Mouse (Mus musculus) heart, adult 2 months (tissue): Measurements from ENCODE around the gene Fbxo17. TPM values are rescaled to one million over a fixed set of nuclear protein-coding genes. Genes with fewer than 3 reads are reported as not detected.

Source experiments
- DNase-seq, 2 experiments: peaks; one replicate each; pipeline ENCODE4 v3.0.0; 2021
- H3K27ac ChIP-seq: fragments of 200-600 bp; 2 replicates; pipeline ENCODE4 v1.8.1; 2022
- H3K27me3 ChIP-seq: fragments of 200-500 bp; 2 replicates; pipeline ENCODE4 v1.6.1; 2012; ENCODE audit warnings: mild to moderate bottlenecking, low read length, inconsistent platforms, mixed read lengths; ENCODE audit not compliant: control insufficient read depth, insufficient read depth
- H3K36me3 ChIP-seq: fragments of 200-500 bp; 2 replicates; pipeline ENCODE4 v1.6.1; 2012; ENCODE audit warnings: low read length, inconsistent platforms; ENCODE audit not compliant: control insufficient read depth, insufficient read depth
- H3K4me1 ChIP-seq: fragments of 200-500 bp; 2 replicates; pipeline ENCODE4 v1.6.1; 2011; ENCODE audit warnings: low read length; ENCODE audit not compliant: control insufficient read depth, insufficient read depth
- H3K4me3 ChIP-seq: fragments of 200-600 bp; 2 replicates; pipeline ENCODE4 v1.8.1; 2022
- H3K79me2 ChIP-seq: fragments of 200-500 bp; replicated peaks from 2 replicates; pipeline ENCODE4 v1.6.1; 2012; ENCODE audit warnings: mild to moderate bottlenecking, inconsistent platforms, low read length, moderate library complexity, mixed read lengths; ENCODE audit not compliant: control insufficient read depth, insufficient read depth
- H3K9ac ChIP-seq: fragments of 200-500 bp; 2 replicates; pipeline ENCODE4 v1.6.1; 2012; ENCODE audit warnings: low read depth, mild to moderate bottlenecking, control low read depth, inconsistent platforms, low read length, mixed read lengths
- CTCF ChIP-seq: fragments of 200-600 bp; IDR thresholded peaks from 2 replicates; pipeline ENCODE4 v1.8.1; 2022; ENCODE audit warnings: antibody characterized with exemption, mild to moderate bottlenecking, moderate library complexity
- EP300 ChIP-seq: fragments of 200-500 bp; IDR thresholded peaks from 2 replicates; pipeline ENCODE4 v1.6.1; 2011; ENCODE audit warnings: low read depth, low read length, control low read depth; ENCODE audit not compliant: insufficient read depth
- POLR2A ChIP-seq: fragments of 200-500 bp; IDR thresholded peaks from 2 replicates; pipeline ENCODE4 v1.6.1; 2011; ENCODE audit warnings: mild to moderate bottlenecking, low read depth, low read length, control low read depth; ENCODE audit not compliant: insufficient read depth
- WGBS: fragments of 180-500 bp; shearing (Covaris S2); methylation state at CpG from one replicate; pipeline ENCODE4 v1.1.7; 2018; 5-methylcytosine and 5-hydroxymethylcytosine counted together
- intact Hi-C: fragments of 180-260 bp; cut with DNase I; formaldehyde crosslinking; loops from one replicate; pipeline ENCODE4 v1.15.1; 2025
- polyA plus RNA-seq: library from polyadenylated mRNA; depleted of rRNA; stranded (reverse); fragments of >200 nt; gene quantifications from 2 replicates; pipeline ENCODE4 v1.2.3, GENCODE M21; 2012
- total RNA-seq, 2 experiments: library from RNA; stranded (reverse); gene quantifications; 2 replicates each; pipeline ENCODE4 v1.2.3; 2021

Fbxo17 gene
- total and polyA plus RNA-seq, 3 experiments = 0.37 to 2.0 (median 0.57) TPM

DNA sequence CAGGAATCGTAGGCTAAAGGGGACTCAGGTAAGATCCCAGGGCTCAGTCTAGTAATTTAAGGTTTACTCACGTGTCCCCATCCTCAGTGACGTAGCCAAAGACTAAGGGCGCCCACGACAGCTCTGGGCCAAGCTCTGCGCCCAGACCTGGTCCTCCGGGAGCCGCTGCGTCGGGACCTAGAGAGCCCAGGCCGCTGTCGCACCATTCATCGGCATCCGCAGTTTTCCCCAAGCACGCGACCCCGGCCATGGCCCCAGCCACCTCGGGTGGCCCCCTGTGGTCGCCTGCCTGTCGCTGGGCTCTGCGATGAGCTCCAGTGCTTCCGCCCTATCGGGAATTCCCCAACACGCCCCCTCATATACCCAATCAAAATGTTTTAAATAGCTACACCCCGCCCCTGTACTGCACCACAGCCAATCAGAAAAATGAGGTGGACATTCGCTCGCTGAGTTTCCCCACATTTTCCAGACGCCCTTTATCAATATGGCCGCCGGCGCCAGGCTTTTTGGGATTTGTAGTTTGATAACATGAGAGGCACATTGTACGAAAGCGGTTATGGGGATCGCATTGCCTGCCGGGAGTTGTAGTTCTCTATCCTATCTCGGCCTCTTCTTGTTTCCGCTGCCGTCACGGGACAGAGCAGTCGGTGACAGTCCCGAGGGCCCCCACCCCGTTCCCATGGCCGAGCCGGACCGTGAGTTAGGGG lies 49.7 kb downstream of the Fbxo17 start, which contains the start of gene Sirt2:
Gene Sirt2 (plus strand): TSS at position 563 of the 707 bp plus-strand sequence.
- H3K27me3 ChIP-seq = no peaks in the 10 kb centered on the region
- peak; percentile 37 for TF ChIP-seq CTCF
- peak; percentile 43 for TF ChIP-seq POLR2A
- TF ChIP-seq EP300 = peak; percentile 73
- H3K79me2 ChIP-seq = peaks cover 4% of the 10 kb centered on the region
- peaks cover 5% of the 10 kb centered on the region for H3K4me1 ChIP-seq
- H3K36me3 ChIP-seq = no peaks in the 10 kb centered on the region
- peak within 1 kb of the TSS; percentile 88 for H3K27ac ChIP-seq
- under 1% methylated on average over 45 of the region's 45 CpGs for WGBS
- DNase-seq = peak; percentile 93 to 99
- peak within 1 kb of the TSS; percentile 89 for H3K4me3 ChIP-seq
- intact Hi-C loops = loop anchor here (2.0 to 5.0 kb wide), 2 partner anchors 216 to 754 kb away; partner anchors contain the start of genes Eif3k and Map4k1
- H3K9ac ChIP-seq = peak within 1 kb of the TSS; percentile 80

DNA sequence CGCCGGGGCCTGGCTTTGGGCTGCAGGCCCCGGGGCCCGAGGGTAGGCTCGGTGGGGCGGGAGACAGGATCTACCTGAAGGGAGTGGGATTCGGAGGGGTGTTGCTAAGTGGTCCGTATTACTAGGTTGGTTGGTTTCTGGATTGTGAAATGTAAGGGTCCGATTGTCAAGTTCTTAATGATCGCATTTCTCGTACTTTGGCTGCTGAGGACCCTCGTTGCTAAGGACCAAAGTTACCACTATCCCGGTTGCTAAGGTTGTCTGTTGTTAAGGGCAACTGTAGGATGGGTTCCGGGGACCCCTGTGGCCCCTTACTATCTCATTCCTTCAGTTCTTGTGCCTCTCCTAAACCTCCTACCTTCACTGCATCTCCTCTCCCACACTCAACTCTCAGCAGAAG lies 50.3 kb downstream of the Fbxo17 start:
- Histone ChIP-seq H3K27ac (peak overlapping the region; percentile 88), H3K4me1 (peaks cover 5% of the 10 kb centered on the region), H3K36me3 (no peaks in the 10 kb centered on the region), H3K27me3 (no peaks in the 10 kb centered on the region), H3K4me3 (peak overlapping the region; percentile 55), H3K9ac (peak overlapping the region; percentile 80), H3K79me2 (peaks cover 4% of the 10 kb centered on the region)
- DNase-seq = no peak
- TF ChIP-seq EP300 = no peak
- TF ChIP-seq CTCF = no peak
- TF ChIP-seq POLR2A = no peak
- WGBS = 4% methylated on average over 14 of the region's 14 CpGs
- intact Hi-C loops = loop anchor here (2.0 to 5.0 kb wide), 2 partner anchors 215 to 754 kb away; partner anchors contain the start of genes Eif3k and Map4k1

DNA sequence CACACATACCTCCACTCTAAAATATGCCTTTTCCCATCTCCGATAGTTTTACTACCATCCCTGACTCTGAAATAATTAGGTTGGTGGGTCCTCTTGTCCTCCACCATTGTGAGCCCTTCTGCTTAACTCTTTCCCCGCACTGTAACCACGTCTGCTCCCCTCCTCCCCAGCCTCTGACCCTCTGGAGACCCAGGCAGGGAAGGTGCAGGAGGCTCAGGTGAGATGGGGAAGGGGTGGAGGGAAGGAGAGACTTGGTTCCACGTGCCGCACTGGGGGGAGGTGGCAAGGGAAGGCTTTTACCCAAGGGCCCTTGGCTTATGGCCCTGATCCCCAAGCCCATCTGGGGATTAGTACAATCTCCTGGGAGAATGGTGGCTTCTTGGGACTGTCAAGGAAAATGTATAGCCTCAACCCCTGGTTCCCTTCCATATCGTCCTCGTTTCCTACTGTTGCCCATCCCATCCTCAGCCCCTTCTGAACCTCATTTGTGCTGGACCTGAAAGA lies 50.9 kb downstream of the Fbxo17 start, which contains the start of gene Nfkbib:
Gene Nfkbib (minus strand): TSS at position 51 of the 504 bp plus-strand sequence.
- no peaks in the 10 kb centered on the region for H3K27me3 ChIP-seq
- no peak for DNase-seq
- H3K4me1 ChIP-seq = peaks cover 5% of the 10 kb centered on the region
- 62% methylated on average over 7 of the region's 7 CpGs for WGBS
- H3K9ac ChIP-seq = peak within 1 kb of the TSS; percentile 80
- H3K27ac ChIP-seq = peak within 1 kb of the TSS; percentile 88
- H3K36me3 ChIP-seq = no peaks in the 10 kb centered on the region
- H3K79me2 ChIP-seq = peaks cover 4% of the 10 kb centered on the region
- intact Hi-C loops = loop anchor here (2.0 to 5.0 kb wide), 2 partner anchors 215 to 753 kb away; partner anchors contain the start of genes Eif3k and Map4k1
- TF ChIP-seq POLR2A (no peak), EP300 (no peak), CTCF (no peak)
- peak within 1 kb of the TSS; percentile 89 for H3K4me3 ChIP-seq

DNA sequence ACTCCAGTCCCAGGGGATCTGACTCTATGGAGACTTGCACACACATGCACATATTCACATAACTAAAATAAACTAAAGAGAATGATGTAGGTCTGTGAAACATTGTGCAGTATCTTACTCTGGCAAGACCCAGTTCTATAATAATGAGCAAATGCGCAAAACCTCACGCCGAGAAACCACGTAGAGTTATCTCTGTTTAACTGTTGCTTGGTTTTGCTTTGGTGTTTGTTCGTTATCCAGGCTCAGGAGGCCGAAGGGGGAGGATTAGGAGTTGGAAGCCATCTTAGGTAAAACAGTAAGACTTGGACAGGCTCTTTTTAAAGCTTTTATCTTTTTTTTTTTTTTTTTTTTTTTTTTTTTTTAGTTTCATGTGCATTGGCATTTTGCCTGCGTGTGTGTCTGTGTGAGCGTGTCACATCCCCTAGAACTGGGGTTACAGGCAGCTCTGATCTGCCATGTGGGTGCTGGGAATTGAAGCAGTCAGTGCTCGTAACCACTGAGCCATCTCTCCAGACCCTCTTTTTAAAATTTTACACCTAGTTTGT lies 52.9 kb downstream of the Fbxo17 start:
- DNase-seq = no peak
- Histone ChIP-seq H3K79me2 (peaks cover 4% of the 10 kb centered on the region), H3K4me3 (no peak overlapping the region), H3K27me3 (no peaks in the 10 kb centered on the region), H3K36me3 (no peaks in the 10 kb centered on the region), H3K27ac (no peak overlapping the region), H3K4me1 (peaks cover 5% of the 10 kb centered on the region), H3K9ac (no peak overlapping the region)
- WGBS = 91% methylated on average over 9 of the region's 9 CpGs
- TF ChIP-seq POLR2A = no peak
- no peak for TF ChIP-seq CTCF
- TF ChIP-seq EP300 = no peak
- intact Hi-C loops = loop anchor here (5.0 kb wide), 1 partner anchor 213 kb away; the partner anchor contains the start of genes Eif3k and Map4k1

DNA sequence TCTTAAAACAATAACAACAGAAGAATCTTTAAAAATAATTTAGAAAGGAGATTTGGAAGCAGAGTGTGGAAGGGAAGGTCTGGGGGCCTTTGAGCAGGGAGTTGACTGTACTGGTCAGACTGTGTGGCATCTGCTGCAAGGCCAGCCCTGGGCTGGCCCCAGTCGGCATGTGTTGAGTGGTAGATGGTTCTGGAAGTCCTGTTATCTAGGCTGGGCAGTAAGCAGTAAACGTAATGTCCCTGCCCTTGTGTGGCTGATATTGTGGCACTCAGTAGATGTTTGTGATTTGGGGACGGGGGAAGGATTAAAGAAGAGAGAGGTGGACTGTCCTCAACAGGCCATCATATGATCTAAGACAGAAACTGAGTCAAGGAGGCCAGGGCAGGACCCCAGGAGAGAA lies 53.7 kb downstream of the Fbxo17 start:
- Histone ChIP-seq H3K36me3 (no peaks in the 10 kb centered on the region), H3K79me2 (peaks cover 4% of the 10 kb centered on the region), H3K27ac (no peak overlapping the region), H3K4me1 (peaks cover 5% of the 10 kb centered on the region), H3K9ac (no peak overlapping the region), H3K4me3 (no peak overlapping the region), H3K27me3 (no peaks in the 10 kb centered on the region)
- WGBS = 80% methylated on average over 3 of the region's 3 CpGs
- intact Hi-C loops = no loop called here
- no peak for DNase-seq
- TF ChIP-seq POLR2A (no peak), CTCF (no peak), EP300 (no peak)

DNA sequence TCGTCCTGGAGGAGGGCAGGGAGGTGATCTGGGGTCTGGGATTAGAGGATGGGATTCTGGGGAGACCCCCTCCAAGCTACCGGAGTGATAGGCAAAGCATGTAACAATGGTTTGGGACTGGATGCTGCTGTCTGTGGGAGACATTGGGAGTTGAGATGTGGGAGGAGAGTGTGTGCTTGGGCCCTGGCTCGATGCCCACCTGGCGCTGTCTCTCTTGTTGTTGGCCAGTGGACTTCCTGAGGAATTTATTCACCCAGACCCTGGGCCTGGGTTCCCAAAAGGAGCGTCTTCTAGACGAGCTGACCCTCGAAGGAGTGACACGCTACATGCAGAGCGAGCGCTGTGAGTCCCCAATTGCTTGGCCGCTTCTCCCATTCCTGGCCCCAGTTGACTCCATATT lies 55.3 kb downstream of the Fbxo17 start:
- Histone ChIP-seq H3K36me3 (no peaks in the 10 kb centered on the region), H3K27ac (no peak overlapping the region), H3K4me3 (no peak overlapping the region), H3K27me3 (no peaks in the 10 kb centered on the region), H3K9ac (no peak overlapping the region), H3K79me2 (peaks cover 3% of the 10 kb centered on the region), H3K4me1 (peaks cover 1% of the 10 kb centered on the region; the same call in 1 of the 2 replicates)
- DNase-seq = peak; percentile 30 to 42
- intact Hi-C loops = no loop called here
- TF ChIP-seq EP300 = no peak
- WGBS = 78% methylated on average over 11 of the region's 11 CpGs
